Mouse (Mus musculus): ENCODE data around the gene Ppp1r32. TPM values are rescaled to one million over a fixed set of nuclear protein-coding genes. Genes with fewer than 3 reads are reported as not detected.

The Ppp1r32 gene
- polyA plus RNA-seq, 1 experiment from 2014 or later: 0.16 TPM

DNA sequence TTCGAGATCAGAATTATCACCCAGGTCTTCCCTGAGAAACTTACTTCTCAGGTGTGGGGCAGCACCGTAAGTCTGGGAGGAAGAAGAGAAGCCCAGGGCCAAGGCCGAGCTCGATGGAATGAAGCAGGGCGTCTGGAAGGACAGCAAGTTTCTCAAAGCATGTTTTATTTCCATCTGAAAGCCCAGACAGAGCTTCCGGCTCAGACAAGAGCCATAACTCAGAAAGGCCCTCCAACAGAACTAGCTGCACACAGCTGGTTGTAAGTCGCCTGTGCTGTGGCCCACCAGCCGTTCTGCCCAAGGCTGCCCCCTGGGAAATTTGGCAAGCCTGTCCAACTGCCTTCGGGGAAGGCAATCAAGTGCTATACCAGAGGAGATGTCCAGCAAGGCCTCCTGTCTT, 55.3 kb downstream of the Ppp1r32 start:
- Histone ChIP-seq H3K36me3 (ENCODE audit: control insufficient read depth, insufficient read depth, low read length) (no peaks in the 10 kb centered on the region), H3K4me2 (replicated peaks; ENCODE audit: low read depth) (no peak overlapping the region), H3K9ac (ENCODE audit: low read length) (no peak overlapping the region), H3K27me3 (ENCODE audit: control insufficient read depth, insufficient read depth, low read length) (no peaks in the 10 kb centered on the region), H3K27ac (replicated peaks) (no peak overlapping the region), H3K4me3 (ENCODE audit: low read depth, low read length) (no peak overlapping the region), H3K9me3 (ENCODE audit: control insufficient read depth, low read length) (no peaks in the 10 kb centered on the region), H3K4me1 (replicated peaks; ENCODE audit: control insufficient read depth, insufficient read depth) (0 out of 2 replicates have a peak, but pooled peaks cover 4% of the 10 kb centered on the region)
- TF ChIP-seq EP300 (optimal IDR thresholded peaks at IDR 0.05) (no peak), CTCF (IDR thresholded peaks at IDR 0.05; ENCODE audit: low read depth) (no peak)
- ATAC-seq (ENCODE audit: low FRiP score, low TSS enrichment) (no peak), DNase-seq (ENCODE audit: low spot score) (no peak)
- 59% methylated on average over 9 of the region's 9 CpGs for WGBS

DNA sequence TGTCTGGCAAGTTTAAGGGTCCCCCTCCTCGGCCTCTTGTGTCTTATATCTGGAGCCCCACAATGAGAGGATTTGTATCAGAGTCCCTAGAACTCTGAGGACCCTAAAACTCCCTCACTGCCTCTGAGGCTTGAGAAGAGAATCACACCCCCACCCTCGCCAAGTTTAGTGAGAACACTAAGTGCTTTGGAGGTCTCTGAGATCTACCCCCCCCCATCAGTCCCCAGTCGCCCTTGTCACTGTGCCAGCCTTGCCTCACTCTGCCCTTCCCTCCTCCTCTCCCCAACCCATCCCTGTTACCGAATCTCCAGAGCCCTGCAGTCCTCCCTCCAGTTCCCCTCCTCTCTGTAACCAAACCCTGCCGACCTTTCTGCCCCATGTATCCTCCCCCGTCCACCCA, 55.9 kb downstream of the Ppp1r32 start:
- 45% methylated on average over 6 of the region's 6 CpGs for WGBS
- Histone ChIP-seq H3K27me3 (ENCODE audit: control insufficient read depth, insufficient read depth, low read length) (no peaks in the 10 kb centered on the region), H3K4me1 (replicated peaks; ENCODE audit: control insufficient read depth, insufficient read depth) (0 out of 2 replicates have a peak, but pooled peaks cover 4% of the 10 kb centered on the region), H3K36me3 (ENCODE audit: control insufficient read depth, insufficient read depth, low read length) (no peaks in the 10 kb centered on the region), H3K27ac (replicated peaks) (no peak overlapping the region), H3K9me3 (ENCODE audit: control insufficient read depth, low read length) (no peaks in the 10 kb centered on the region), H3K4me2 (replicated peaks; ENCODE audit: low read depth) (no peak overlapping the region), H3K4me3 (ENCODE audit: low read depth, low read length) (no peak overlapping the region), H3K9ac (ENCODE audit: low read length) (no peak overlapping the region)
- no peak for ATAC-seq (ENCODE audit: low FRiP score, low TSS enrichment)
- no peak for DNase-seq (ENCODE audit: low spot score)
- TF ChIP-seq CTCF (IDR thresholded peaks at IDR 0.05; ENCODE audit: low read depth): no peak
- no peak for TF ChIP-seq EP300 (optimal IDR thresholded peaks at IDR 0.05)

GRCm38 (mm10) chr19:10426312-10426711, 56.4 kb downstream of the Ppp1r32 start:
- H3K9me3 ChIP-seq (ENCODE audit: control insufficient read depth, low read length): no peaks in the 10 kb centered on the region
- 57% methylated on average over 24 of the region's 25 CpGs for WGBS
- DNase-seq (ENCODE audit: low spot score) (no peak), ATAC-seq (ENCODE audit: low FRiP score, low TSS enrichment) (no peak)
- H3K4me3 ChIP-seq (ENCODE audit: low read depth, low read length): no peak overlapping the region
- TF ChIP-seq EP300 (optimal IDR thresholded peaks at IDR 0.05) (no peak), CTCF (IDR thresholded peaks at IDR 0.05; ENCODE audit: low read depth) (no peak)
- no peaks in the 10 kb centered on the region for H3K36me3 ChIP-seq (ENCODE audit: control insufficient read depth, insufficient read depth, low read length)
- no peak overlapping the region for H3K9ac ChIP-seq (ENCODE audit: low read length)
- no peaks in the 10 kb centered on the region for H3K27me3 ChIP-seq (ENCODE audit: control insufficient read depth, insufficient read depth, low read length)
- H3K4me2 ChIP-seq (replicated peaks; ENCODE audit: low read depth): no peak overlapping the region
- H3K27ac ChIP-seq (replicated peaks): no peak overlapping the region
- 0 out of 2 replicates have a peak, but pooled peaks cover 4% of the 10 kb centered on the region for H3K4me1 ChIP-seq (replicated peaks; ENCODE audit: control insufficient read depth, insufficient read depth)

GRCm38 (mm10) chr19:10425484-10426270, 57.1 kb downstream of the Ppp1r32 start:
- 65% methylated on average over 13 of the region's 13 CpGs for WGBS
- H3K27ac ChIP-seq (replicated peaks): no peak overlapping the region
- no peak for TF ChIP-seq EP300 (optimal IDR thresholded peaks at IDR 0.05)
- TF ChIP-seq CTCF (IDR thresholded peaks at IDR 0.05; ENCODE audit: low read depth): no peak
- no peak overlapping the region for H3K4me3 ChIP-seq (ENCODE audit: low read depth, low read length)
- H3K4me1 ChIP-seq (replicated peaks; ENCODE audit: control insufficient read depth, insufficient read depth): 0 out of 2 replicates have a peak, but pooled peaks cover 4% of the 10 kb centered on the region
- H3K9me3 ChIP-seq (ENCODE audit: control insufficient read depth, low read length): no peaks in the 10 kb centered on the region
- DNase-seq (ENCODE audit: low spot score) (no peak), ATAC-seq (ENCODE audit: low FRiP score, low TSS enrichment) (no peak)
- H3K9ac ChIP-seq (ENCODE audit: low read length): no peak overlapping the region
- no peak overlapping the region for H3K4me2 ChIP-seq (replicated peaks; ENCODE audit: low read depth)
- H3K27me3 ChIP-seq (ENCODE audit: control insufficient read depth, insufficient read depth, low read length): no peaks in the 10 kb centered on the region
- no peaks in the 10 kb centered on the region for H3K36me3 ChIP-seq (ENCODE audit: control insufficient read depth, insufficient read depth, low read length)

- Histone ChIP-seq H3K27ac (replicated peaks) (no peak overlapping the region), H3K9ac (ENCODE audit: low read length) (no peak overlapping the region), H3K27me3 (ENCODE audit: control insufficient read depth, insufficient read depth, low read length) (no peaks in the 10 kb centered on the region), H3K4me3 (ENCODE audit: low read depth, low read length) (no peak overlapping the region), H3K4me2 (replicated peaks; ENCODE audit: low read depth) (no peak overlapping the region), H3K36me3 (ENCODE audit: control insufficient read depth, insufficient read depth, low read length) (no peaks in the 10 kb centered on the region), H3K9me3 (ENCODE audit: control insufficient read depth, low read length) (no peaks in the 10 kb centered on the region), H3K4me1 (replicated peaks; ENCODE audit: control insufficient read depth, insufficient read depth) (no peaks in the 10 kb centered on the region)
- WGBS: 24% methylated on average over 1 of the region's 1 CpGs
- no peak for TF ChIP-seq CTCF (IDR thresholded peaks at IDR 0.05; ENCODE audit: low read depth)
- no peak for DNase-seq (ENCODE audit: low spot score)
- ATAC-seq (ENCODE audit: low FRiP score, low TSS enrichment): no peak
Measured at GRCm38 (mm10) chr19:10424751-10425150, 58.0 kb downstream of the Ppp1r32 start.

Other genes starting within 250 kb of the Ppp1r32 start
- 9.6 and 10.7 TPM in 2 replicates for gene Myrf, start 242.2 kb downstream of the Ppp1r32 start, polyA plus RNA-seq (2015; fragmentation: Nextera tagmentation; extraction: Ambion mirVana)
- gene Dagla, start 178.1 kb downstream of the Ppp1r32 start, polyA plus RNA-seq (2015; fragmentation: Nextera tagmentation; extraction: Ambion mirVana): 1.3 and 1.7 TPM in 2 replicates
- gene Syt7, start 93.8 kb downstream of the Ppp1r32 start, polyA plus RNA-seq (2015; fragmentation: Nextera tagmentation; extraction: Ambion mirVana): 2.7 and 4.3 TPM in 2 replicates
- 2.8 and 3.3 TPM in 2 replicates for gene Lrrc10b, start 25.5 kb downstream of the Ppp1r32 start, polyA plus RNA-seq (2015; fragmentation: Nextera tagmentation; extraction: Ambion mirVana)
- gene Cpsf7, start 42.3 kb upstream of the Ppp1r32 start, polyA plus RNA-seq (2015; fragmentation: Nextera tagmentation; extraction: Ambion mirVana): 12.5 and 16.7 TPM in 2 replicates
- 37.4 and 38.9 TPM in 2 replicates for gene Sdhaf2, start 43.2 kb upstream of the Ppp1r32 start, polyA plus RNA-seq (2015; fragmentation: Nextera tagmentation; extraction: Ambion mirVana)
- gene Tmem216, start 73.3 kb upstream of the Ppp1r32 start, polyA plus RNA-seq (2015; fragmentation: Nextera tagmentation; extraction: Ambion mirVana): 23.3 and 23.9 TPM in 2 replicates
- 15.7 and 16.7 TPM in 2 replicates for gene Cyb561a3, start 94.2 kb upstream of the Ppp1r32 start, polyA plus RNA-seq (2015; fragmentation: Nextera tagmentation; extraction: Ambion mirVana)
- 11.4 and 12.2 TPM in 2 replicates for gene Tmem138, start 94.4 kb upstream of the Ppp1r32 start, polyA plus RNA-seq (2015; fragmentation: Nextera tagmentation; extraction: Ambion mirVana)
- 108 and 110 TPM in 2 replicates for gene Ddb1, start 122.4 kb upstream of the Ppp1r32 start, polyA plus RNA-seq (2015; fragmentation: Nextera tagmentation; extraction: Ambion mirVana)
- gene Tkfc, start 122.7 kb upstream of the Ppp1r32 start, polyA plus RNA-seq (2015; fragmentation: Nextera tagmentation; extraction: Ambion mirVana): 6.3 and 6.7 TPM in 2 replicates
- gene Vwce, start 151.3 kb upstream of the Ppp1r32 start, polyA plus RNA-seq (2015; fragmentation: Nextera tagmentation; extraction: Ambion mirVana): 0.51 and 0.61 TPM in 2 replicates
- 22,358 and 23,362 TPM in 2 replicates for gene Pga5, start 195.1 kb upstream of the Ppp1r32 start, polyA plus RNA-seq (2015; fragmentation: Nextera tagmentation; extraction: Ambion mirVana)
- 48.6 and 57.3 TPM in 2 replicates for gene Vps37c, start 205.8 kb upstream of the Ppp1r32 start, polyA plus RNA-seq (2015; fragmentation: Nextera tagmentation; extraction: Ambion mirVana)